Mouse (Mus musculus): ENCODE measurements around the gene Fxyd4.

Gene Fxyd4

DNA sequence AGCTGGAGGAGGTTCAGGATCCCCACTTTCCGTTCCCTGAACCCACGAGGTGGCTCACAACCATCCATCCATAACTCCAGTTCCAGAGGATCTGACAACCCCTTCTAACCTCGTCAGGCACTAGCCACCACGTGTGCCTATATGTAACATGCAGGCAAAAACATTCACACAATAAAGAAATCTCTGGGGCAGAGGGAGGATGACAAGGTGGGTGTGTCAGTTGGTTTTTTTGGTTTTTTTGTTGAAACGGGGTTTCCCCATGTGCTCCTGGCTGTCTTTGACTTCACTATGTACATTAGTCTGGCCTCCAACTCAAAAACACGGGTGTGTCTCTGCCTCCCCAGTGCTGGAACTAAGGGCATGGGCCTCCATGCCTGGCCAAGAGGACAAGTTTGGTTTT, 47.2 kb downstream of the Fxyd4 start:
- peak; percentile 47 to 55 for DNase-seq

DNA sequence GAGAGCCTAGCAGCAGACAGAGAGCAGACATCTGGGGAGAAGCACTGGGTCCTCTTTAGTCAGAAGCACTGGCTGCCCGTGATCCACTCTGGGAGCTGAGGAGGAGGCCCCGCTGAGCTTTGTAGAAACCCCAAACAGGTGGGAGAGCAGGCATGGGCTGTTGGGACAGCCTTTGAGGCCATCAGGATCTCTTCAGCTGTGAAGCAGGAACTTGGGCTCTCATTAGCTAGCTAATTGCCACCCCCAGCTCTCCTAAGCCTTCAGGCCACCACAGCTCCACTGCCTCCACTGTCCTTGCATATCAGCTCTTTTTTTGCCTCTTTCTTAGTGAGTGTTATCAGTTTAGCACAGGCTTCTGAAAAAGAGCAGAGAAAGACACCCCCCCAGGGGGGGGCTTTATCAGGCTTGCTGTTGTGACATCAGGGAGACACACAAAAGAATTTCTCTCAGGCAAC, 48.8 kb downstream of the Fxyd4 start:
- DNase-seq = no peak

DNA sequence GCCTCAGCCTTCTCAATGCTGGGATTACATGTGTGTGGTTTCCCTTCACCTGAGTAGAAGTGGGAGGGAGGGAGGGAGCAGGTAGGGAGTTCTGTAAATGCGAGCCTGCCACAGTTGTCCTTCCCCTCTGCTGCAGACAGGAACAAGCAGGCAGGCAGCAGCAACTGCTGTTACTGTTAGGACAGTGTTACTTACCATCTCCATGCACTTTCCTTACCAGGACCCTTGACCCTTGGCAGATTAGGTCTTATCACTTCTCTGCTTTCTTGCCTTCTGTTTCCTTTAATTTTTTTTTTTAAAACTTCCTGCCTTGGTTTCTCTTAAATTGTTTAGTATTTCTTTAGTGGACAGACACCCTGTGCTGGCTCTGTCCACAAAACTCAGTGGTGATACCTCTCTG, 49.5 kb downstream of the Fxyd4 start:
- DNase-seq = no peak

DNA sequence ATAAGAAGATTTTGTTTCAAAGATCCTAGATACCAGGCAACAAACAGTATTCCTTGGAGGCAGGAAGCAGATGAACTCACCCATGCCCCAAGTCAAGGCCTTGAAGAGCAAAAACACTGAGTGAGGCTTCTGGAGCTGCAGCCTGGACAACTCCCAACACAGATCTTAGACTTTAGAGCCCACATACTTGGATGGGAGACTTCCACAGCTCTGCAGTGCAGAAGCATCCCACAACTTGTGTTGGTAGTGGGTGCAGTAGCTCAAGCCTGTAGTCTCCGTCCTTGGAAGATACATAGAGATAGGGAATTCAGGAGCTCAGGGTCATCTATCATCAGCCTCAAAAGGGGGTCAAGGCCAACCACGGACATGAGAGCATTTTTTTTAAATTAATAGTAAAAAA, 51.5 kb downstream of the Fxyd4 start:
- no peak for DNase-seq
